Mouse (Mus musculus) stomach, postnatal 0 days (tissue): Measurements from ENCODE around the gene Sox13. TPM values are rescaled to one million over a fixed set of nuclear protein-coding genes. Genes with fewer than 3 reads are reported as not detected.

Experiments
- ATAC-seq: fragments of 200-750 bp; cut with Nextera tagmentation; 2 replicates; pipeline ENCODE4 v1.8.0; 2017; ENCODE audit not compliant: low FRiP score, low TSS enrichment
- DNase-seq: peaks from one replicate; pipeline ENCODE4 v3.0.0-alpha.2; 2016; ENCODE audit warnings: low spot score
- H3K27ac ChIP-seq: fragments of 300-500 bp; sonication (generic); replicated peaks from 2 replicates; pipeline ENCODE4 v1.5.1; 2014; ENCODE audit warnings: mild to moderate bottlenecking, control low read depth
- H3K27me3 ChIP-seq: fragments of 300-500 bp; sonication (generic); 2 replicates; pipeline ENCODE4 v1.6.1; 2014; ENCODE audit warnings: low read length; ENCODE audit not compliant: control insufficient read depth, insufficient read depth
- H3K36me3 ChIP-seq: fragments of 300-500 bp; sonication (generic); 2 replicates; pipeline ENCODE4 v1.6.1; 2014; ENCODE audit warnings: low read length, mixed read lengths; ENCODE audit not compliant: control insufficient read depth, insufficient read depth
- H3K4me1 ChIP-seq: fragments of 300-500 bp; sonication (generic); replicated peaks from 2 replicates; pipeline ENCODE4 v1.6.1; 2014; ENCODE audit warnings: antibody characterized with exemption; ENCODE audit not compliant: control insufficient read depth, insufficient read depth
- H3K4me2 ChIP-seq: fragments of 300-500 bp; sonication (generic); replicated peaks from 2 replicates; pipeline ENCODE4 v1.6.1; 2014; ENCODE audit warnings: low read depth, mild to moderate bottlenecking, control low read depth, moderate library complexity
- H3K4me3 ChIP-seq: fragments of 300-500 bp; sonication (generic); 2 replicates; pipeline ENCODE4 v1.5.1; 2014; ENCODE audit warnings: low read depth, low read length, control low read depth
- H3K9ac ChIP-seq: fragments of 300-500 bp; sonication (generic); 2 replicates; pipeline ENCODE4 v1.6.1; 2014; ENCODE audit warnings: mild to moderate bottlenecking, low read length, control low read depth, mixed read lengths
- H3K9me3 ChIP-seq: fragments of 300-500 bp; sonication (generic); 2 replicates; pipeline ENCODE4 v1.6.1; 2016; ENCODE audit warnings: low read length; ENCODE audit not compliant: control insufficient read depth
- CTCF ChIP-seq: IDR thresholded peaks from 2 replicates; pipeline ENCODE4 v1.5.1; 2016; ENCODE audit warnings: antibody characterized with exemption, low read depth, mild to moderate bottlenecking, moderate library complexity
- EP300 ChIP-seq: optimal IDR thresholded peaks from 2 replicates; pipeline ENCODE3; 2016; ENCODE audit warnings: antibody characterized with exemption
- WGBS: fragments of 180-500 bp; shearing (Covaris S2); extraction: QIAGEN DNeasy Blood & Tissue Kit; methylation state at CpG from one replicate; pipeline ENCODE4 v1.1.7; 2014; 5-methylcytosine and 5-hydroxymethylcytosine counted together
- polyA plus RNA-seq: library from polyadenylated mRNA; unstranded; fragments of >200 nt; fragmentation: Nextera tagmentation; extraction: Ambion mirVana; gene quantifications from 2 replicates; pipeline ENCODE4 v1.2.1, GENCODE M21; 2015

Sox13 gene
- polyA plus RNA-seq, 1 experiment from 2014 or later, result 3.7 TPM

- H3K4me1 ChIP-seq, result no peaks in the 10 kb centered on the region
- 51% methylated on average over 14 of the region's 14 CpGs for WGBS
- no peak for DNase-seq
- no peak overlapping the region for H3K4me2 ChIP-seq
- no peak overlapping the region for H3K4me3 ChIP-seq
- H3K27me3 ChIP-seq, result no peaks in the 10 kb centered on the region
- 0 out of 2 replicates have a peak, but pooled peaks cover 2% of the 10 kb centered on the region for H3K9me3 ChIP-seq
- TF ChIP-seq EP300, result no peak
- no peaks in the 10 kb centered on the region for H3K36me3 ChIP-seq
- no peak overlapping the region for H3K27ac ChIP-seq
- H3K9ac ChIP-seq, result no peak overlapping the region
- no peak for ATAC-seq
These were observed 13.9 kb upstream of the Sox13 start for GRCm38 (mm10) chr1:133437916-133438683.

GRCm38 (mm10) chr1:133434756-133435112 lies 10.6 kb upstream of the Sox13 start:
- Histone ChIP-seq H3K4me2 (peak overlapping the region; percentile 43), H3K4me1 (no peaks in the 10 kb centered on the region), H3K36me3 (no peaks in the 10 kb centered on the region), H3K9ac (no peak overlapping the region), H3K27me3 (no peaks in the 10 kb centered on the region), H3K4me3 (peak overlapping the region; percentile 31), H3K9me3 (no peaks in the 10 kb centered on the region), H3K27ac (no peak overlapping the region)
- no peak for DNase-seq
- TF ChIP-seq CTCF (no peak), EP300 (no peak)
- ATAC-seq, result no peak; the same call in 1 of the 2 replicates
- WGBS, result 20% methylated on average over 10 of the region's 10 CpGs

- no peaks in the 10 kb centered on the region for H3K36me3 ChIP-seq
- no peak overlapping the region for H3K27ac ChIP-seq
- WGBS, result 19% methylated on average over 10 of the region's 12 CpGs
- peak overlapping the region; percentile 35; the same call in 1 of the 2 replicates for H3K9ac ChIP-seq
- TF ChIP-seq EP300 (no peak), CTCF (no peak)
- peak; percentile 39 for DNase-seq
- peak overlapping the region; percentile 31 for H3K4me3 ChIP-seq
- H3K4me2 ChIP-seq, result peak overlapping the region; percentile 43
- no peaks in the 10 kb centered on the region for H3K9me3 ChIP-seq
- H3K27me3 ChIP-seq, result no peaks in the 10 kb centered on the region
- ATAC-seq, result peak; percentile 55; the same call in 1 of the 2 replicates
- H3K4me1 ChIP-seq, result no peaks in the 10 kb centered on the region
These were observed 10.0 kb upstream of the Sox13 start for GRCm38 (mm10) chr1:133434018-133434755.

GRCm38 (mm10) chr1:133432566-133432965 lies 8.4 kb upstream of the Sox13 start:
- Histone ChIP-seq H3K9ac (no peak overlapping the region), H3K9me3 (no peaks in the 10 kb centered on the region), H3K27ac (no peak overlapping the region), H3K4me2 (no peak overlapping the region), H3K4me1 (no peaks in the 10 kb centered on the region), H3K36me3 (no peaks in the 10 kb centered on the region), H3K4me3 (no peak overlapping the region), H3K27me3 (no peaks in the 10 kb centered on the region)
- ATAC-seq (no peak), DNase-seq (no peak)
- TF ChIP-seq CTCF, result no peak
- WGBS, result 34% methylated on average over 2 of the region's 2 CpGs

- Histone ChIP-seq H3K4me3 (no peak overlapping the region), H3K27ac (no peak overlapping the region), H3K36me3 (no peaks in the 10 kb centered on the region), H3K9me3 (no peaks in the 10 kb centered on the region), H3K9ac (no peak overlapping the region), H3K4me1 (no peaks in the 10 kb centered on the region), H3K4me2 (no peak overlapping the region), H3K27me3 (no peaks in the 10 kb centered on the region)
- no peak for TF ChIP-seq CTCF
- TF ChIP-seq EP300, result no peak
- WGBS, result 62% methylated on average over 2 of the region's 2 CpGs
- DNase-seq, result no peak
- no peak for ATAC-seq
These were observed 7.0 kb upstream of the Sox13 start for GRCm38 (mm10) chr1:133431133-133431532.
